Mouse (Mus musculus): Measurements from ENCODE around the gene Kank1.

GRCm38 (mm10) chr19:25230058-25230974, 6.5 kb upstream of the Kank1 start:
- TF ChIP-seq CTCF (IDR thresholded peaks at IDR 0.05; ENCODE audit: insufficient read depth, low read depth, low read length) (no peak), POLR2A (IDR thresholded peaks at IDR 0.05; ENCODE audit: insufficient read depth, low read depth, low read length) (no peak)

All from olfactory bulb, adult 2 months (tissue).